Mouse (Mus musculus) lung, embryonic 15.5 days (tissue): ENCODE data around the gene Rnf183. TPM values are rescaled to one million over a fixed set of nuclear protein-coding genes. Genes with fewer than 3 reads are reported as not detected.

Experiments
- ATAC-seq: fragments of 200-750 bp; cut with Nextera tagmentation; 2 replicates; pipeline ENCODE4 v1.8.0; 2017; ENCODE audit warnings: moderate number of reproducible peaks, borderline replicate concordance; ENCODE audit not compliant: low FRiP score, low TSS enrichment; ENCODE audit errors: extremely low read depth
- H3K27ac ChIP-seq: fragments of 300-500 bp; sonication (generic); 2 replicates; pipeline ENCODE4 v1.5.1; 2015; ENCODE audit warnings: moderate library complexity, mild to moderate bottlenecking, inconsistent platforms
- H3K27me3 ChIP-seq: fragments of 300-500 bp; sonication (generic); 2 replicates; pipeline ENCODE4 v1.6.1; 2015; ENCODE audit warnings: inconsistent platforms
- H3K36me3 ChIP-seq: fragments of 300-500 bp; sonication (generic); 2 replicates; pipeline ENCODE4 v1.6.1; 2015; ENCODE audit warnings: inconsistent platforms
- H3K4me1 ChIP-seq: fragments of 300-500 bp; sonication (generic); 2 replicates; pipeline ENCODE4 v1.6.1; 2015; ENCODE audit warnings: inconsistent platforms
- H3K4me2 ChIP-seq: fragments of 300-500 bp; sonication (generic); 2 replicates; pipeline ENCODE4 v1.6.1; 2015; ENCODE audit warnings: inconsistent platforms, mild to moderate bottlenecking, moderate library complexity
- H3K4me3 ChIP-seq: fragments of 300-500 bp; sonication (generic); 2 replicates; pipeline ENCODE4 v1.5.1; 2015; ENCODE audit warnings: mild to moderate bottlenecking, inconsistent platforms
- H3K9ac ChIP-seq: fragments of 300-500 bp; sonication (generic); 2 replicates; pipeline ENCODE4 v1.6.1; 2015; ENCODE audit warnings: inconsistent platforms
- H3K9me3 ChIP-seq: fragments of 300-500 bp; sonication (generic); 2 replicates; pipeline ENCODE4 v1.6.1; 2016; ENCODE audit warnings: inconsistent platforms
- WGBS: fragments of 180-500 bp; shearing (Covaris S2); methylation state at CpG from one replicate; pipeline ENCODE4 v1.1.7; 2015; 5-methylcytosine and 5-hydroxymethylcytosine counted together
- polyA plus RNA-seq: library from polyadenylated mRNA; unstranded; fragments of >200 nt; fragmentation: Nextera tagmentation; extraction: Ambion mirVana; gene quantifications from 2 replicates; pipeline ENCODE4 v1.2.1, GENCODE M21; 2015

The Rnf183 gene
- polyA plus RNA-seq, 1 experiment from 2014 or later, result 0.14 TPM

DNA sequence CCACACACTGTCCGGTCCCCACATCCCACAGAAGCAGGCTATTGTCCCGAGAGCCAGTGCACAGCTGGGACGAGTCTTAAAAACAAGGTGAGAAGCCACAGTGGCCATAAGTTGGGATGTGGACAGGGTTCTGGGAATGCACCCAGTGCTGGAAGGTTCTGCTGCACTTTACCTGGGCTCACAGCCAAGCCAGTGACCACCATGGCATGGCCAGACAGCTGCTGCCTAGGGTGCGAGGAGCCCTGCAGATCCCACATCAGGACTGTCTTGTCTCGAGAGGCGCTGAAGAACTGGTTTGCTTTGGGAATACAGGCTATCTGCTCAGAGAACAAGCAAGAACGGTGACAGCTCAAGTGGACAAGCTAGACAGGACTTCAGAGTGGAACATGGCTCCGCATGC, 25.3 kb upstream of the Rnf183 start:
- Histone ChIP-seq H3K9ac (no peak overlapping the region), H3K4me2 (no peak overlapping the region), H3K27ac (no peak overlapping the region), H3K4me1 (0 out of 2 replicates have a peak, but pooled peaks cover 3% of the 10 kb centered on the region), H3K9me3 (no peaks in the 10 kb centered on the region), H3K4me3 (no peak overlapping the region), H3K36me3 (no peaks in the 10 kb centered on the region; the same call in 1 of the 2 replicates), H3K27me3 (no peaks in the 10 kb centered on the region)
- no peak for ATAC-seq
- WGBS, result 83% methylated on average over 8 of the region's 8 CpGs

DNA sequence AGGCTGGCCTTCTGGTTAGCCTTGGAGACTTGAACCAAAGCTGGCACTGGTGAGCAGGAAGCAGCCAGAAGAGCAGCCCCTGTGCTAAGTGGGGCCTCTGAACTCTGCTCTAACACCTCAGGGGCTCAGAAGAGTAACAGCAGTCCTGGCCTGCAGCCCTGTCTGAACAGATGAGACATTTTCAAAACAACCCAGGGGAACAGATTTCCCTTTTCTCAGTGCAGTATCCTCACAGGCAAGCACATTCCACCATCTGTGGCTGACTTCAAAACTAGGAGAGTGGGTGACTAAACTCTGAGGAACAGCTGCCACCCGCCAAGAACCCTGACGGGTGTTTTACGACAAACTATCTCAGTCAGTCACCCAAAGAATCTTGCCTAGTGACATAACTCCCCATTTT, 24.0 kb upstream of the Rnf183 start:
- Histone ChIP-seq H3K27me3 (no peaks in the 10 kb centered on the region), H3K4me2 (no peak overlapping the region), H3K27ac (no peak overlapping the region), H3K36me3 (no peaks in the 10 kb centered on the region; the same call in 1 of the 2 replicates), H3K4me1 (0 out of 2 replicates have a peak, but pooled peaks cover 3% of the 10 kb centered on the region), H3K9ac (no peak overlapping the region), H3K9me3 (no peaks in the 10 kb centered on the region), H3K4me3 (no peak overlapping the region)
- 52% methylated on average over 3 of the region's 3 CpGs for WGBS
- peak; percentile 66; the same call in 1 of the 2 replicates for ATAC-seq

DNA sequence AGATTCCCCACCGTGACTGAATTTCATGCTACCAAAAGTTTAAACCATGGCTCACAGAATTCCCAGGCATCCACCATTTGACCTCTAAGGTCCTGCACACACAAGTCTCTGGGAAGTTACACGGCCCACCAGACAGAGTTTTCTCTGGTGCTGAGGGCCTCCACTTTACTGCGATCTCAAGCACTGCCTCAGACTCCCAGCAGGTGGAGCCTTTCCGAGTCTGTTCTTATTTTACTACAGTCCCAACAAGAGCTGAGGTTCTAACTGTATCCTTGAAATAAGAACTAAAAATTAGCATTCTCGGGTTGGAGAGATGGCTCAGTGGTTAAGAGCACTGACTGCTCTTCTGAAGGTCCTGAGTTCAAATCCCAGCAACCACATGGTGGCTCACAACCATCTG, 19.9 kb upstream of the Rnf183 start:
- Histone ChIP-seq H3K9ac (no peak overlapping the region), H3K36me3 (no peaks in the 10 kb centered on the region), H3K4me2 (no peak overlapping the region), H3K4me1 (0 out of 2 replicates have a peak, but pooled peaks cover 3% of the 10 kb centered on the region), H3K9me3 (no peaks in the 10 kb centered on the region), H3K27ac (no peak overlapping the region), H3K27me3 (no peaks in the 10 kb centered on the region), H3K4me3 (no peak overlapping the region)
- ATAC-seq, result no peak
- WGBS, result 42% methylated on average over 5 of the region's 5 CpGs

DNA sequence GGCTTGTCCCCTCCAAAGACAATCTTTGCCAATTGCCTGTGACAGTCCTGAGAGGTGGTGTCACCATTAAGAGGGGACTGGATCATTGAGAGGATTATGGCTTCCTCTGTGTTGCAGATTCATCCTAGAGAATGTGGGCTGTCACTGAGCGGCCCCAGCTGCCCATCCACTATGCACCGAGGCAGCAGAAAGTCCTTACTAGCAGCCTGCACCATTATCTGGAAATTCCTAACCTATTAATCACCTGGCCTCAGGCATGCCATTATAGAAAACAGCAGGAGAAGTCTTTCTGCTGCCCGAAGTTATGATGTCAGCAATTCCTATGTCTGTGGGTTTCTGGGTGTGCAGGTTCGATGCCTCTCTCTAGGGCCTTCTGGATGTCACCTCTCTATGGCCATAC, 5.9 kb upstream of the Rnf183 start:
- ATAC-seq, result no peak
- Histone ChIP-seq H3K4me1 (no peaks in the 10 kb centered on the region), H3K27ac (no peak overlapping the region), H3K9me3 (no peaks in the 10 kb centered on the region), H3K9ac (no peak overlapping the region), H3K4me3 (no peak overlapping the region), H3K36me3 (no peaks in the 10 kb centered on the region), H3K27me3 (no peaks in the 10 kb centered on the region), H3K4me2 (no peak overlapping the region)
- 66% methylated on average over 4 of the region's 4 CpGs for WGBS

DNA sequence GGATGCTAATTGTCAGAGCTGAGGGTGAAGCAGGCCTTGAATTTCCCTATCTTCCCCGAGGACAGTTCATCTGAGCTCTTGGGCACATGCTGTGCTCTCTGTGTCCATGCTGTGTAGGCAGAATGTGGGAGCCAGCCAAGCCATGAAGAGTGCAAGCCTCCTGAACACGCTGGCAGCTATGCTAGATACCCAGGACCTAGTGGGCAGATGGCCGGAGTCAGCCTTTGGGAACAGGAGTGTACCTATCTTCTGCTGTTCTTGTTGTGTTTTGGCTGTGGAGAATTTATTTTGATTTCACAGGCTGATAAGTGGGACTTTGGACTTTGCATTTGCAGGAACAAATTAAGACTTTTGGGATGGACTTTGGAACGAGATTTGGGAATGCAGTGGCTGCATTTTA, 5.5 kb upstream of the Rnf183 start:
- Histone ChIP-seq H3K36me3 (no peaks in the 10 kb centered on the region), H3K27ac (no peak overlapping the region), H3K4me1 (no peaks in the 10 kb centered on the region), H3K9me3 (no peaks in the 10 kb centered on the region), H3K27me3 (no peaks in the 10 kb centered on the region), H3K4me3 (no peak overlapping the region), H3K9ac (no peak overlapping the region), H3K4me2 (no peak overlapping the region)
- 82% methylated on average over 4 of the region's 4 CpGs for WGBS
- no peak for ATAC-seq

DNA sequence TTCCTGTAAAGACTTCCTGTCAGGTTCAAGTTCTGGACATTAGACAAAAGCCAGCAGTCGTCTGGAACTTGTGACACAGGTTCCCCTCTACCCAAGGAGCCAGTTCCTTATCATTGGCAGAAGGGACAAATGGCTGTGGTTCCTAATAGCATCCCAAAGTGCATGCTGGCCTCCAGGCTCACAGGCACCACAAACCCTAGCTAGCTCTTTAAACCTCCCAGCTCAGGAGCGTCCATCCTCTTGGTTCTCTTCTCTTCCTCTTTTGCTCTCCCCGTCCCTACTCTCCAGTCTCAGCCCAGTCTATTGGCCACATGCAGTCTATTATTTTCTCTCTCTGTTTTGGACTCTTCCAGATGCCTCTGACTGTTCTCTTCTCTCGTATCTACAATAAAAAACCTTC, 4.7 kb upstream of the Rnf183 start:
- Histone ChIP-seq H3K27ac (no peak overlapping the region), H3K4me1 (no peaks in the 10 kb centered on the region), H3K4me2 (no peak overlapping the region), H3K9me3 (no peaks in the 10 kb centered on the region), H3K9ac (no peak overlapping the region), H3K4me3 (no peak overlapping the region), H3K36me3 (no peaks in the 10 kb centered on the region), H3K27me3 (no peaks in the 10 kb centered on the region)
- WGBS, result 50% methylated on average over 4 of the region's 4 CpGs
- ATAC-seq, result no peak

DNA sequence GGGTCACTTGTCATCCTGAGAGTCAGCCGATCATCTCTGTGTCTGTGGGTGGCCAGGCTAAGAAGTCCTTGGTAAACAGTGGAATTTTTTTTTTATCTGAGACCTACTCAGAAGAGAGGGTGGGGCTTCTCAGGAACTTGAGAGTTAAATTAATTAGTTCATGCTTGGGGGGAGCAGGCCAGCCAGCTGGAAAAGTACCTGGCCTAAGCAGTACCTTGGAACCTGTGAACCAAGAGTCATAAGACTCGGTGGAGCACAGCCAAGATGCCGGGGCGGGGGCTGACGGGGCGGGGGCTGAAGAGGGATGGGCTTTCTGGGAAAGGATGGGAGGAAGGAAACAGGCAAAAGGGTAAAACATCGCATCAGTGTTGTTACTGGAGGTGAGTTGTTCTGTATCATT, 2.8 kb upstream of the Rnf183 start:
- Histone ChIP-seq H3K4me3 (no peak overlapping the region), H3K9me3 (no peaks in the 10 kb centered on the region), H3K27ac (no peak overlapping the region), H3K27me3 (no peaks in the 10 kb centered on the region), H3K36me3 (no peaks in the 10 kb centered on the region), H3K4me2 (no peak overlapping the region), H3K4me1 (no peaks in the 10 kb centered on the region), H3K9ac (no peak overlapping the region)
- no peak for ATAC-seq
- WGBS, result 74% methylated on average over 7 of the region's 7 CpGs

DNA sequence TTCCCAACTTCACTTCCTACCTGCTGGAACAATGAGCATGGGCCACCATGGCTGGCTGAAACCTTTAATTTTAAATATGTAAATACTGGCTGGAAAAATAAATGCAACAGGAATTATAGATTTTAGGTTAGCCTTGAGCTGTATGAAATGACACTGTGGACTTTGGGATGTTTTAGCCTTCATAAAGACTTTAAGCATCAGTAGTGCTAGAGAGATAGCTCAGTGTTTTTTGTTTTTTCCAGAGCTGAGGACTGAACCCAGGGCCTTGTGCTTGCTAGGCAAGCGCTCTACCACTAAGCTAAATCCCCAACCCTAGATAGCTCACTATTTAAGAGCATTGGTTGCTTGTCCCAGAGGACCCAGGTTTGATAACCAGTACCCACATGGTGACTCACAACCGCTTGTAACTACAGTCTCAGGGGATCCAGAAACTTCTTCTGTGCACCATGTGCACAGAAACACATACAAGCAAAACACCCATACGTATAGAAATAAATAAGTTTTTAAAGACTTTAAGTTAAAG, 2.3 kb upstream of the Rnf183 start:
- Histone ChIP-seq H3K27me3 (no peaks in the 10 kb centered on the region), H3K9ac (no peak overlapping the region), H3K4me1 (no peaks in the 10 kb centered on the region), H3K36me3 (no peaks in the 10 kb centered on the region), H3K9me3 (no peaks in the 10 kb centered on the region), H3K4me2 (no peak overlapping the region), H3K4me3 (no peak overlapping the region), H3K27ac (no peak overlapping the region)
- no peak for ATAC-seq
- WGBS, result 79% methylated on average over 3 of the region's 3 CpGs

DNA sequence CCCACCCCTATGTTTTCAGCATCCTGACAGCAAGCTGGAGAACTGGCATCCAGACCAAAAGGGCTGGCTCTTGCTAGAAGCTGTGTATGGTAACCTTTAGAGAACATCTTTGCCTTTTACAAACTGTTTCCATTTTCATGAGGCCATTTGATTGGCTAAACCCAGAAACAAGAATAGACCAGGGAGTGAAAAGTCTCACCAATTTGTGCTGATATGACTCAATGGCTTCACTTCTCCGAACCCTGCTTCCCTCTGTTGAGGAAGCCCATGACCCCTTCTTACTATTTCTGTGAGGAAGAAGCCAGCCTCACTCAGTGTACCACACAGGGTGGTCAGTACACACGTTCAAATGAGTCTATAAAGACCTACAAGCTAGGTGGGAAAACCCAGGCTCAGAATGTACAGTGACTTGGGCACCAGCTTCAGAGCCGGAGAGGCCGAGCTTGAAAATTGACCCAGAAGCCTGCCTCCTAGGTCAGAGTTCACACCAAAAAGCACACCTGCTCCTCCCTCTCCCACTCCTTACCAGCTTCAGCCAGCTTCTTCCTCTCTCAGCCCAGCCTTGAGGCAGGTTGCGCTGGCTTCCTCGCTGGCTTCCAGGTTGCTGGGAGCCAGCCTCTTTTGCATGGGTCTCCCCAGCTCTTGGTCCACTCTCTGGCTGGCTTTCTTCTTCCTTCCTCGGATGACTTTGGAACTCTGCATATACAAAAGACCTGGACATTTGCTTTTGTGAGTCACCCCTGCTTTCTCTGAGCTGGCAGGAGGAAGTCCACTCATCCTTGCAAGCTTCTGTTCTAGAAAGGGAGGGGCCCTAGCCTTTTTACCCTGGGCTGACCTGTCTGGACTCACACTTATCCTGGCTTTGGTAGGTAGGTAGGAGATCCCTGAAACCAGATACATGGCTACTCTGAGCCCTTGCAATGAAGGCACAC, 847 bp downstream of the Rnf183 start:
- WGBS, result 79% methylated on average over 7 of the region's 7 CpGs
- Histone ChIP-seq H3K4me2 (no peak overlapping the region), H3K4me1 (no peaks in the 10 kb centered on the region), H3K36me3 (no peaks in the 10 kb centered on the region), H3K27me3 (no peaks in the 10 kb centered on the region), H3K9me3 (no peaks in the 10 kb centered on the region), H3K27ac (no peak overlapping the region), H3K9ac (no peak overlapping the region), H3K4me3 (no peak overlapping the region)
- ATAC-seq, result no peak

DNA sequence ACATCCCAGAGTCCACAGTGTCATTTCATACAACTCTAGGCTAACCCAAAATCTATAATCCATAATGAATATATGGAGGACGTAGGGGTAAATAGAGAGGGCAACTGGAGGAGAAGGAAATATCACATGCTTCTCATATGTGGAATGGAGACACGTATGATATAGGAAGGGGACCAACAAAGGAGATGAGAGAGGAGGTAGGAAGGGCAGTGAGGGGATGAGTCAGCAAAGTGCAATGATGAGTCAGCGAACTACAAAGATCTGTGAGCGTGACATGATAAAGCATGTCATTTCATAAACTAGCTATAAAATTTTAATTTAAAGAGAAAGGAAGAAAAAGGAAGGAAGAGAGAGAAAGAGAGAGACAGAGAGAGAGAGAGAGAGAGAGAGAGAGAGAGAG, 3.5 kb downstream of the Rnf183 start:
- Histone ChIP-seq H3K27me3 (no peaks in the 10 kb centered on the region), H3K9ac (no peak overlapping the region), H3K9me3 (no peaks in the 10 kb centered on the region), H3K27ac (no peak overlapping the region), H3K4me1 (0 out of 2 replicates have a peak, but pooled peaks cover 3% of the 10 kb centered on the region), H3K4me2 (no peak overlapping the region), H3K36me3 (no peaks in the 10 kb centered on the region), H3K4me3 (no peak overlapping the region)
- ATAC-seq, result no peak
- 82% methylated on average over 4 of the region's 4 CpGs for WGBS

DNA sequence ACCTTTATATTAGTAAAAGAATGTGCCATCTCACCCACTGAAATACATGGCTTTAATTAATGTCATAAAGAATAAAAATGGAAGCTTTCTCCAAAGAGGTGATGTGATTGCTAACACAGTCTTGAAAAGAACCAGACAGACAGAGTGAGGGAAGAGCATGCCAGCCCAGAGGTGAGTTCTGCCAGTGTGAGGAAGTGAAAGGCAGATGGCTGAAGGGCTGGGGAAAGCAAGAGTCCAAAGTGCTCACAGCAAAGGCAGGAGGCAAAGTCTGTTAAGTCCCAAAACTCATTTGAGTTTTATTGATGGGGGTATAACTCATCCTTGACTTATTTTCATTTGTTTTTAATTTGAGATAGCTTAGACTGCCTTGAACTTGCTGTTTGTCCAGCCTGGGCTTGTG, 4.4 kb downstream of the Rnf183 start:
- no peak overlapping the region for H3K9ac ChIP-seq
- no peak overlapping the region for H3K4me2 ChIP-seq
- no peaks in the 10 kb centered on the region for H3K27me3 ChIP-seq
- no peaks in the 10 kb centered on the region for H3K9me3 ChIP-seq
- H3K36me3 ChIP-seq, result no peaks in the 10 kb centered on the region
- no peak overlapping the region for H3K4me3 ChIP-seq
- 0 out of 2 replicates have a peak, but pooled peaks cover 3% of the 10 kb centered on the region for H3K4me1 ChIP-seq
- no peak for ATAC-seq
- H3K27ac ChIP-seq, result no peak overlapping the region

DNA sequence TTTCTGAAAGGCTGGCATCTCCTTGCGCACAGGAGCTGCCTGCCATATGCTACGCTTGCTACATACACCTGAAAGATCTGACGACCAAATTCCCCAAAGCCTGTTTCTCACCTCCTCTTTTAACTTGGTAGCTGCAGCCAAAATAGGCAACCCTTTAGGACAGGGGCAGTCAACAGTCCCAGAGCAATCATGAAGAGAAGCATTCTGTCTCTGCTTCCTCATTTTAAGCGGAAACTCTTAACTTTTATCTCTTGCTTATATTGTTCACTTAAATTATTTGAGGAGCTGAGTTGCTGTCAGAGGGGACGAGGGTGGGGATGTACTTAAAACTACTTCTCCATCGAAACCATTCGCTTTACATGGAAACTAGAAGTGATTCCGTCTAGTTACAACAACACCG, 5.4 kb downstream of the Rnf183 start:
- H3K4me1 ChIP-seq, result 0 out of 2 replicates have a peak, but pooled peaks cover 3% of the 10 kb centered on the region
- peaks cover 8% of the 10 kb centered on the region for H3K36me3 ChIP-seq
- no peak overlapping the region for H3K4me3 ChIP-seq
- ATAC-seq, result no peak
- no peak overlapping the region for H3K27ac ChIP-seq
- no peak overlapping the region for H3K4me2 ChIP-seq
- no peak overlapping the region for H3K9ac ChIP-seq
- no peaks in the 10 kb centered on the region for H3K27me3 ChIP-seq
- 83% methylated on average over 9 of the region's 9 CpGs for WGBS
- no peaks in the 10 kb centered on the region for H3K9me3 ChIP-seq
